Mouse (Mus musculus): ENCODE data around the gene Ovol1.

DNA sequence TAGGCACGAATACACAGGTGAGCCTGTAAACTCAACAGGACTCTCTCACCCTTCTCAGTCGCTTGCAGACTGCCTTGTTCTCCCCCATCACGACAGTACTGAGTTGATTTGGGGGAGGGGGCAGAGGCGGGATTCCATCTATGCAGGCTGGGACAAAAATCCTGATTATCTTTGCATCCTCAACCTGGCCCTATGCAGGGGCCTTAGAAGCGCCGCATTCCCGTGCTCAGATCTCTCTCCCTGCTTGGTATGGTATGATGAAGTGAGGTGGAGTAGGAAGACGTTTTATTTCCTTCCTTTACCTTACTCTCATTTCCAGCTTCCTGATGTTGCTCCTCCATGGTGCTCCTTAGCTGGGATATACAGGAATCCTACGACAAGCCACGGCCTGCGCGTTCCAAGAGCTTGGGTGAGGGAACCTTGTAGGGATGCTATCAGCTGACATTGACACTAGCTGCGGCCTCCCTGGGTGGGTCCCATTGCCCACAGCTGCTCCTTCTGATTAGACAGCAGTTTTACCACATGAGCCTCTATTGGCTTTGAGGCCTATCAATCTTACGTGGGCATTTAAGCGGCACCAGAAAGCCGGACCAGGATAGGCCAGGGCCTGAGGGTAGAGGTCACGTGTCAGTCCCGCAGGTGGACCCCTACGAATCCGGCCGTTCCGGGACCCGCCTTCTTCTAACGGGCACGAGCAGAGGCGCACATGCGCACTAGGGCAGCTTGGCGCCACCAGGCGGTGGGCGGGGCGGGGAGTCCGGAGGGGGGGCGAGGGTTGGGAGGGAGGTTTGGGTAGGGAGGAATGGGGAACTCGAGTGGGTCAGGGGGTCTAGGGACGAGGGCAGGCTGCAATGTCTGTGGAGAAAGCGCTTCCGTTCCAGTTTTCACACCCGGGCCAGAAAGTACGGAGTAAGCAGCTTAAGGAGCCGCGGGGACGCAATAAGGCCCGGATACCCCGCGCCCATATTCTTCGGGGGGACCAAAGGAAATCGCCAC, 50.1 kb downstream of the Ovol1 start, which contains the start of gene Snx32:
- TF ChIP-seq FLI1 (IDR thresholded peaks at IDR 0.05; ENCODE audit: low read length) (no peak), GATA1 (IDR thresholded peaks at IDR 0.05; ENCODE audit: borderline replicate concordance, low read length) (no peak)
